In genomic region chr9:123525095-123525494, GRCm38 (mm10) we compare ENCODE assay signal across 8 mouse cellular contexts. TPM values are rescaled to one million over a fixed set of nuclear protein-coding genes. Genes with fewer than 3 reads are reported as not detected.
A peak's percentile ranks its signal among the peaks of the same experiment; 100 is the strongest.
DNase-seq lines count a peak whose midpoint lies in the region; ATAC-seq and TF ChIP-seq lines count a peak whose summit lies in the region.

No protein-coding gene starts in this region.

- H3K4me2 ChIP-seq in limb, embryonic 11.5 days (ENCODE audit: low read depth, severe bottlenecking) = no peak overlapping the region

- H3K27ac ChIP-seq in heart, embryonic 10.5 days = no peak overlapping the region
- H3K27ac ChIP-seq in bone marrow, adult 2 months (ENCODE audit: control insufficient read depth, insufficient read depth, low read depth, low read length, poor library complexity) = no peak overlapping the region
- no peak overlapping the region for H3K27ac ChIP-seq in limb, embryonic 11.5 days (replicated peaks; ENCODE audit: low read depth, low read length)

- H3K36me3 ChIP-seq in heart, embryonic 10.5 days = peaks cover 13% of the 10 kb centered on the region; the same call in 1 of the 2 replicates
- no peaks in the 10 kb centered on the region for H3K36me3 ChIP-seq in limb, embryonic 11.5 days (ENCODE audit: control insufficient read depth, insufficient read depth, low read length)

- TF ChIP-seq POLR2A in bone marrow, adult 2 months (IDR thresholded peaks at IDR 0.05; ENCODE audit: borderline replicate concordance, control insufficient read depth, low read depth, low read length) = no peak

- DNase-seq in heart, adult 11 months = peak; percentile 91
- no peak for DNase-seq in heart, embryonic 10.5 days (ENCODE audit: low spot score)
- DNase-seq in B cell, adult 2 months = peak; percentile 84 to 88
- peak; percentile 70 for DNase-seq in forelimb bud, embryonic 11.5 days (ENCODE audit: low read depth, low spot score)
- peak; percentile 60 for DNase-seq in limb, embryonic 11.5 days (ENCODE audit: low spot score)
- peak; percentile 45 for DNase-seq in retina, adult 2 months (ENCODE audit: low read depth, low spot score)
- peak; percentile 78 for DNase-seq in thymus, postnatal 4 days

- H3K4me1 ChIP-seq in heart, embryonic 10.5 days = no peaks in the 10 kb centered on the region; the same call in 1 of the 2 replicates
- H3K4me1 ChIP-seq in bone marrow, adult 2 months (ENCODE audit: control insufficient read depth, insufficient read depth, low read length) = peaks cover 1% of the 10 kb centered on the region; the same call in 1 of the 2 replicates
- H3K4me1 ChIP-seq in limb, embryonic 11.5 days (ENCODE audit: control insufficient read depth, insufficient read depth, low read length) = peaks cover 3% of the 10 kb centered on the region; the same call in 1 of the 2 replicates

- no peak overlapping the region for H3K9ac ChIP-seq in limb, embryonic 11.5 days (ENCODE audit: low read length)

- H3K27me3 ChIP-seq in heart, embryonic 10.5 days (ENCODE audit: insufficient read depth, poor library complexity, severe bottlenecking) = no peaks in the 10 kb centered on the region
- H3K27me3 ChIP-seq in limb, embryonic 11.5 days (ENCODE audit: control insufficient read depth, insufficient read depth, low read length) = no peaks in the 10 kb centered on the region

- no peak overlapping the region for H3K4me3 ChIP-seq in heart, embryonic 10.5 days
- no peak overlapping the region for H3K4me3 ChIP-seq in bone marrow, adult 2 months (replicated peaks; ENCODE audit: control insufficient read depth, low read depth, low read length)
- H3K4me3 ChIP-seq in limb, embryonic 11.5 days (ENCODE audit: low read depth, low read length) = no peak overlapping the region

- peak; percentile 37 for TF ChIP-seq CTCF in bone marrow, adult 2 months (IDR thresholded peaks at IDR 0.05; ENCODE audit: control insufficient read depth, insufficient read depth, low read length)

- ATAC-seq in limb, embryonic 11.5 days (ENCODE audit: insufficient number of reproducible peaks, low FRiP score, low TSS enrichment, low read depth) = no peak

- no peaks in the 10 kb centered on the region for H3K9me3 ChIP-seq in heart, embryonic 10.5 days
- no peaks in the 10 kb centered on the region for H3K9me3 ChIP-seq in limb, embryonic 11.5 days (ENCODE audit: control insufficient read depth, low read length)

- WGBS in heart, embryonic 10.5 days = 2% methylated on average over 1 of the region's 1 CpGs
- 0% methylated on average over 1 of the region's 1 CpGs for WGBS in bone marrow, adult 2 months
- WGBS in limb, embryonic 11.5 days = 3% methylated on average over 1 of the region's 1 CpGs

RNA-seq across cellular contexts. Expression of gene Sacm1l, which starts 4.5 kb away (rescaled TPM):
- polyA plus RNA-seq in heart, embryonic 10.5 days (2016; fragmentation: Nextera tagmentation; extraction: Ambion mirVana) = 42.6 and 48.6 TPM in 2 replicates
- polyA plus RNA-seq in bone marrow, adult 2 months (2011; ENCODE audit: insufficient read depth, insufficient read length, low replicate concordance, missing spikeins) = 5.8 and 9.0 TPM in 2 replicates
- polyA plus RNA-seq in limb, embryonic 11.5 days (2014; fragmentation: Nextera tagmentation; extraction: Ambion mirVana) = 48.9 and 51.1 TPM in 2 replicates

RNA-seq across cellular contexts. Expression of gene Limd1, which starts 46.6 kb away (rescaled TPM):
- polyA plus RNA-seq in heart, embryonic 10.5 days (2016; fragmentation: Nextera tagmentation; extraction: Ambion mirVana) = 39.0 and 39.2 TPM in 2 replicates
- 16.0 and 19.0 TPM in 2 replicates for polyA plus RNA-seq in bone marrow, adult 2 months (2011; ENCODE audit: insufficient read depth, insufficient read length, low replicate concordance, missing spikeins)
- 51.1 and 54.0 TPM in 2 replicates for polyA plus RNA-seq in limb, embryonic 11.5 days (2014; fragmentation: Nextera tagmentation; extraction: Ambion mirVana)
